Mouse (Mus musculus) limb, embryonic 14.5 days (tissue): ENCODE measurements around the gene Ddhd1. TPM values are rescaled to one million over a fixed set of nuclear protein-coding genes. Genes with fewer than 3 reads are reported as not detected.
"Not testable (repeated sequence)": the region's sequence is repeated elsewhere in the genome, so short reads cannot be mapped to it uniquely, and the experiment has no call there.

Source experiments
- ATAC-seq: fragments of 200-750 bp; cut with Nextera tagmentation; 2 replicates; pipeline ENCODE4 v1.8.0; 2017; ENCODE audit warnings: low read depth, moderate number of reproducible peaks, moderate TSS enrichment; ENCODE audit not compliant: low FRiP score
- DNase-seq: peaks from one replicate; pipeline ENCODE4 v3.0.0-alpha.2; 2015; ENCODE audit warnings: low spot score
- H3K27ac ChIP-seq: fragments of 300-500 bp; sonication (generic); replicated peaks from 2 replicates; pipeline ENCODE4 v1.5.1; 2014; ENCODE audit warnings: low read depth, mild to moderate bottlenecking, low read length, moderate library complexity, mixed read lengths
- H3K27me3 ChIP-seq: fragments of 300-500 bp; sonication (generic); 2 replicates; pipeline ENCODE4 v1.6.1; 2014; ENCODE audit warnings: low read length, mixed read lengths; ENCODE audit not compliant: control insufficient read depth, insufficient read depth
- H3K36me3 ChIP-seq: fragments of 300-500 bp; sonication (generic); 2 replicates; pipeline ENCODE4 v1.6.1; 2014; ENCODE audit warnings: mild to moderate bottlenecking, low read length, moderate library complexity, mixed read lengths; ENCODE audit not compliant: control insufficient read depth, insufficient read depth
- H3K4me1 ChIP-seq: fragments of 300-500 bp; sonication (generic); 2 replicates; pipeline ENCODE4 v1.6.1; 2014; ENCODE audit warnings: antibody characterized with exemption, low read length, mixed read lengths; ENCODE audit not compliant: control insufficient read depth, insufficient read depth
- H3K4me2 ChIP-seq: fragments of 300-500 bp; sonication (generic); replicated peaks from 2 replicates; pipeline ENCODE4 v1.6.1; 2014; ENCODE audit warnings: low read depth, mild to moderate bottlenecking, low read length, moderate library complexity; ENCODE audit not compliant: severe bottlenecking
- H3K4me3 ChIP-seq: fragments of 300-500 bp; sonication (generic); replicated peaks from 2 replicates; pipeline ENCODE4 v1.5.1; 2014; ENCODE audit warnings: low read length
- H3K9ac ChIP-seq: fragments of 300-500 bp; sonication (generic); 2 replicates; pipeline ENCODE4 v1.6.1; 2014; ENCODE audit warnings: mild to moderate bottlenecking, low read depth, low read length, moderate library complexity; ENCODE audit not compliant: severe bottlenecking
- H3K9me3 ChIP-seq: fragments of 300-500 bp; sonication (generic); 2 replicates; pipeline ENCODE4 v1.6.1; 2016; ENCODE audit warnings: low read length; ENCODE audit not compliant: control insufficient read depth
- POLR2A ChIP-seq: fragments of 200-500 bp; IDR thresholded peaks from 2 replicates; pipeline ENCODE4 v1.8.0; 2012; ENCODE audit warnings: inconsistent platforms, mild to moderate bottlenecking, moderate library complexity, borderline replicate concordance; ENCODE audit not compliant: insufficient read depth, insufficient read length; ENCODE audit errors: extremely low read depth
- whole genome bisulfite sequencing: fragments of 180-500 bp; shearing (Covaris S2); extraction: QIAGEN DNeasy Blood & Tissue Kit; methylation state at CpG from one replicate; pipeline ENCODE4 v1.1.7; 2014; 5-methylcytosine and 5-hydroxymethylcytosine counted together
- polyA plus RNA-seq, 2 experiments: library from polyadenylated mRNA; depleted of rRNA in 1 of 2; stranded (reverse) in 1 of 2; unstranded in 1 of 2; fragments of >200 nt; fragmentation: Nextera tagmentation in 1 of 2; extraction: Ambion mirVana in 1 of 2; gene quantifications; 2 replicates each; pipeline versions ENCODE4 v1.2.1 to v1.2.3; 2012 to 2014

The Ddhd1 gene
- polyA plus RNA-seq, 2 experiments, result 9.5 to 18.0 TPM

DNA sequence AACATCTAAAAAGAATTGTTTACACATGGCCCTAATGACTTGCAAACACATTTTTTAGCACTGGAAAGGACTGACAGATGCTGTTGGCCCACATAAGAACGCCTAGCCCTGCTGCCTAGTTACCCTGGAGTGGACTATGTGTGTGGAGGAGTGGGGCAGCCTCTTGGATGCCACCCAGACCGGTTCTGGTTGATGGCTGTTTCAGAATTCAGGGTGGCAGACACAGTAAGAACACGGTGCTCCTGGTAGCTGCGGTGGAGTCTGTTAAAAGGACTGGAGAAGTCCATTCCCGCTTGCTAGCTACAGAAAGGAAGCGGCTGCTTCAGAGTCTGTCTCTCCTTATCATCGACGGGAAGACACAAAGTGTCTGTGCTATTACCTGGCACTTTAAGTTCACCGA, 57.4 kb downstream of the Ddhd1 start:
- no peak for TF ChIP-seq POLR2A
- Histone ChIP-seq H3K4me3 (no peak overlapping the region), H3K27me3 (no peaks in the 10 kb centered on the region), H3K36me3 (peaks cover 6% of the 10 kb centered on the region), H3K9ac (no peak overlapping the region), H3K4me2 (no peak overlapping the region), H3K9me3 (no peaks in the 10 kb centered on the region), H3K4me1 (peaks cover 2% of the 10 kb centered on the region; the same call in 1 of the 2 replicates), H3K27ac (no peak overlapping the region)
- WGBS, result 88% methylated on average over 9 of the region's 9 CpGs
- DNase-seq, result no peak
- ATAC-seq, result no peak

DNA sequence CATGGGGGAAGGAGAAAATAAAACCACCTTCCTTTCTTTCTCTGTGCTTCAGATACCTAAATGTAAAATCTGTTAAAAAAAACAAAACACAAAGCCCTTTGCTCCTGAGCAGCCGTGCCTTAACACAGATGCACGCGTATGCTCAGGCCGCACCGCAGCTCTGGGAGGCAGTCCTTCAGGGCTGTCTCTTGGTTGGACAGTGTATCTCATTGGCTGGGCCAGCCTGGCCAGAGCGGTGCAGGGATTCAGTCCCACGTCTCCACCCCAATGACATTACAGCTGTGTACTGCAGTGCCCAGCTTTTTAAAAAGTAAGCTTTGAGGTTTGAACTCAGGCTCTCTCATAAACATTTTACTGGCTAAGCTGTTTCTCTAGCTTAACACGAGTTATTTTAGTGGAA, 60.1 kb downstream of the Ddhd1 start:
- Histone ChIP-seq H3K27ac (no peak overlapping the region), H3K36me3 (peaks cover 6% of the 10 kb centered on the region), H3K9me3 (no peaks in the 10 kb centered on the region), H3K4me1 (peaks cover 2% of the 10 kb centered on the region; the same call in 1 of the 2 replicates), H3K4me2 (no peak overlapping the region), H3K9ac (no peak overlapping the region), H3K27me3 (no peaks in the 10 kb centered on the region), H3K4me3 (no peak overlapping the region)
- no peak for TF ChIP-seq POLR2A
- 49% methylated on average over 8 of the region's 8 CpGs for WGBS
- no peak for ATAC-seq
- no peak for DNase-seq

DNA sequence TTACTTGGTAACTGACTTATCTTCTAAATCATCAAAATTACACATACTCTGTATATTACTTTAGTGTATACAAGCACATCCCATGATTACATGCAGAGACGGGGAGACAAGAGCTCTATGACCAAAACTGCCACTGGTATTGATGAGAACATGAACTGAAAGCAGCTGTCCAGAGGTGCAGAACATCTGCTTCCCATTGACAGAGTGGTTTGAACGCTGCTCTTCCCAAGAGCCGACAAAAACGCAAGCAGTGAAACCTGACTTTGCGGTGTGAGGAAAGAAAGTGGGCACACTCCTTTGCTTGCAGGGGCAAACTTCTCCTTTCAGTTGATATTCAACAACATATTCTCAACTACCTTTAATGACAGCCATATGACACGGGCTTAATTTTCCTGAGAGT, 64.7 kb downstream of the Ddhd1 start:
- WGBS, result 50% methylated on average over 6 of the region's 6 CpGs

DNA sequence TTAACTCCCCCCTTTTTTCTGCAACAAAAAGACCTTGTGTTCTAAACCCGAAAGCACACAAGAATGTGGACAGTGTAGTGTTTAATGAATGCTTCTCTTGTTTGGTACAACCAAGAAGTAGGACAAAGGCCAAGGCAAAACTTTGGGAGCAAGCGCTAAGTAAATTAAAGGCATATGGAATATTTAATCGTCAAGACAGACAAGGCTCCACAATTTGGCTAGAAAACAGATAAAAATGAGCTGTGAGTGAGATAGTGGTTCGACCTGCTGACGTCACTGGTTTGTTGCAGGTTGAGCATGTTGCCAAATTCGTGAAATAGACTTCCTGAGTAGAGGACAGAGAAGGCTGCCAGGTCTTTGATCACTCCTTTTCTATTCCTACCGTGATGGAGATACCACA, 69.5 kb downstream of the Ddhd1 start:
- DNase-seq, result no peak
- Histone ChIP-seq H3K4me1 (no peaks in the 10 kb centered on the region), H3K27me3 (no peaks in the 10 kb centered on the region), H3K27ac (no peak overlapping the region), H3K9ac (no peak overlapping the region), H3K4me2 (no peak overlapping the region), H3K4me3 (no peak overlapping the region), H3K36me3 (no peaks in the 10 kb centered on the region), H3K9me3 (no peaks in the 10 kb centered on the region)
- ATAC-seq, result no peak
- no peak for TF ChIP-seq POLR2A
- 66% methylated on average over 7 of the region's 7 CpGs for WGBS

More for the DNA sequence above, 64.7 kb downstream of the Ddhd1 start:
- DNase-seq (no peak), ATAC-seq (no peak)
- Histone ChIP-seq H3K4me1 (peaks cover 2% of the 10 kb centered on the region; the same call in 1 of the 2 replicates), H3K4me3 (no peak overlapping the region), H3K4me2 (no peak overlapping the region), H3K36me3 (peaks cover 3% of the 10 kb centered on the region; the same call in 1 of the 2 replicates), H3K27me3 (no peaks in the 10 kb centered on the region), H3K9me3 (no peaks in the 10 kb centered on the region), H3K27ac (no peak overlapping the region), H3K9ac (no peak overlapping the region)
- TF ChIP-seq POLR2A, result no peak

DNA sequence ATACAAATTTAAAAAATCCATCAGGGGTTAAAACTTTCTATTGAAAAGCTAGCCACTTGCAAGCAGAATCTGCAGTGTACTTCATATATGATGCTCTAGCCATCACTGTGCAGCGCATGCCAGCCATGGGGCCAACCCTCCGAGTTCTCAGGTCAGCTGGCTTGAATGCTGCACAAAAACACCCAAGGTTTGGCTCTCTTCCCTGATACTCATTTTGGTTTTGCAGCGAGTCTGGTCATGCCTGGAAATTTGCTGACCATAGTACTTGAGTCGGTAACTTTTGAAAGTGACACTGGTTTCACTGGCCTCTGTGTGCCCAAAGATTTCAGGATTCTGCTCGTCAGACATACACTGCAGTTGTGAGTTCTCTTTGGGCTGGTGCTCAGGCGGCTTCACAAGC, 70.4 kb downstream of the Ddhd1 start:
- DNase-seq (no peak), ATAC-seq (no peak)
- H3K27ac ChIP-seq, result no peak overlapping the region

DNA sequence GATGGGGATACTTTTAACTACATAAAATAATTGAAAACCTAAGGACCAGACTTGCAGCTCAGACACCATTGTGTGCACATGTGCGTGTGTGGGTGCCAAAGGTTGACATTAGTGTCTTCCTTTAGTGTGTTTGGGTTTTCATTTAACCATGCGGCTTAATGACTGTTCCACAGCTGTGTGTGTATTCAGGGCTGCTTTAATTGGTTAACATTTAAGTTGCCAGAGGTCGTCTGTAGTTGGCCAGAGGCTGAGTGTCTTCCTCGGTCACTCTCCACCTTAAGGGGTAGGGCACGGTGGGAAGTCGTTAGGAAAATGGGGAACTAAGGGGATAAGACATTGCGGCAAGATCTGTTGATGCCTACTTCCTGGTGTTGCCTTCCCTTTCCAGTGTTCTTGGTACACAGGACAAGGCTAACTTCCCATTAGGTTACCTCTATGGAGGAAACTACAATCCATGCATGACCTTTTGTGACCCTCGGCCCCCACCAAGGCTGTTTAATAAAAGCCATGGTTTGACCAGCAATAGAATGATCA, 74.4 kb downstream of the Ddhd1 start:
- no peak for ATAC-seq
- no peaks in the 10 kb centered on the region for H3K4me1 ChIP-seq
- WGBS, result 61% methylated on average over 8 of the region's 8 CpGs

More for the DNA sequence above, 70.4 kb downstream of the Ddhd1 start:
- Histone ChIP-seq H3K4me3 (no peak overlapping the region), H3K4me1 (no peaks in the 10 kb centered on the region), H3K9ac (no peak overlapping the region), H3K27me3 (no peaks in the 10 kb centered on the region), H3K36me3 (no peaks in the 10 kb centered on the region), H3K9me3 (no peaks in the 10 kb centered on the region), H3K4me2 (no peak overlapping the region)
- 75% methylated on average over 6 of the region's 6 CpGs for WGBS
- TF ChIP-seq POLR2A, result no peak

DNA sequence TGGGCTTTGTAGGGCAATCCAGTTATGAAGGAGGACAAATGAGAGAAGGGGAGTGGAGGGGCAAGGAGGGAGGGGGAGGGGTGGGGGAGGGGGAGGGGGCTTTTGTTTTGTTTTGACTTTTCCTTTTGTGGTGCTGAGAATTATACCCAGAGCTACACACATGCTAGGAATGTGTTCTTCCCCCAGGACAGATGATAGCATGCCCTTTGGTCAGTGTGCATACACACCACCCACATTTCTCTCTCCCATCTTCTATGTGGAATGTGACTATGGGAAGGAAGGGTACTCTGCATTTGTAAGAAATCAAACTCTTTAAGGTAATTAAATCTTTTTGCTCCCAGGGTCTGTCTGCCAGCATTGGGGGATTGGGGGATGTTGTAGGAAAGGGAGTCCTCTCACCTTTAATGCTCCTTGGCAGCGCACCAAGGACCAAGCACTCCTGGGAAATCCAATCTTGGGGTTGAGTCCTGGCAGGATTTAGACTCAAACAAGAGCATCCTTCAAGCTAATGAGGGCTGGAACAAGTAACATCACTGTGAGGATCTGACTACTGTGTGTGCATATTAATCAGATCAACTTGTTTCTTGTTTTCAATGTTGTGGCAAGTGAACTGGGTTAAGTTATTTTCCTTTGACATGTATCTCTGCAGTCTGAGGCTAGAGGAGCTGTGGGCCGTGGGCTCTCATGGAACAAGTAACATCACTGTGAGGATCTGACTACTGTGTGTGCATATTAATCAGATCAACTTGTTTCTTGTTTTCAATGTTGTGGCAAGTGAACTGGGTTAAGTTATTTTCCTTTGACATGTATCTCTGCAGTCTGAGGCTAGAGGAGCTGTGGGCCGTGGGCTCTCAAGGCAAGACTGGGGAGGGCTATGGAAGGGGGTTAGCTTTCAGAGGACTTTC, 76.8 kb downstream of the Ddhd1 start:
- not testable (repeated sequence) for ATAC-seq, H3K36me3 ChIP-seq, H3K4me2 ChIP-seq, DNase-seq, H3K4me1 ChIP-seq, H3K27ac ChIP-seq, H3K9me3 ChIP-seq, H3K27me3 ChIP-seq, H3K4me3 ChIP-seq, H3K9ac ChIP-seq
- 90% methylated on average over 3 of the region's 3 CpGs for WGBS

More for the DNA sequence above, 74.4 kb downstream of the Ddhd1 start:
- DNase-seq, result no peak
- TF ChIP-seq POLR2A, result no peak
- no peaks in the 10 kb centered on the region for H3K36me3 ChIP-seq
- no peak overlapping the region for H3K9ac ChIP-seq
- no peak overlapping the region for H3K4me3 ChIP-seq
- no peaks in the 10 kb centered on the region for H3K27me3 ChIP-seq
- H3K4me2 ChIP-seq, result no peak overlapping the region
- H3K27ac ChIP-seq, result no peak overlapping the region
- no peaks in the 10 kb centered on the region for H3K9me3 ChIP-seq
